Mouse (Mus musculus) skeletal muscle tissue, postnatal 0 days (tissue): Measurements from ENCODE around the gene Scgb2b26. TPM values are rescaled to one million over a fixed set of nuclear protein-coding genes. Genes with fewer than 3 reads are reported as not detected.

Source experiments
- polyA plus RNA-seq: library from polyadenylated mRNA; unstranded; fragments of >200 nt; fragmentation: Nextera tagmentation; extraction: Ambion mirVana; gene quantifications from 2 replicates; pipeline ENCODE4 v1.2.1, GENCODE M21; 2015

Scgb2b26 gene
- not detected in 2 replicates for polyA plus RNA-seq

GRCm38 (mm10) chr7:33944940-33945339 is at the start of gene Scgb2b26:
Gene Scgb2b26 (minus strand): TSS chr7:33945040.

Other genes starting within 250 kb of the Scgb2b26 start
- not detected in 2 replicates for gene Scgb2b24, start 205.7 kb downstream of the Scgb2b26 start, polyA plus RNA-seq
- gene Scgb1b24, start 201.2 kb downstream of the Scgb2b26 start, polyA plus RNA-seq, result not detected in 2 replicates
- gene Scgb2b27, start 68.9 kb upstream of the Scgb2b26 start, polyA plus RNA-seq, result not detected in 2 replicates
- gene Scgb1b27, start 76.4 kb upstream of the Scgb2b26 start, polyA plus RNA-seq, result not detected in 2 replicates
- not detected in 2 replicates for gene Scgb1b30, start 150.4 kb upstream of the Scgb2b26 start, polyA plus RNA-seq
- gene Wtip, start 188.2 kb upstream of the Scgb2b26 start, polyA plus RNA-seq, result 2.7 and 4.0 TPM in 2 replicates
- gene Uba2, start 224.6 kb upstream of the Scgb2b26 start, polyA plus RNA-seq, result 67.6 and 71.9 TPM in 2 replicates